Mouse (Mus musculus) liver, adult 2 months (tissue): Measurements from ENCODE around the gene Parva. TPM values are rescaled to one million over a fixed set of nuclear protein-coding genes. Genes with fewer than 3 reads are reported as not detected.
A peak's percentile ranks its signal among the peaks of the same experiment; 100 is the strongest.

ENCODE experiments used
- DNase-seq: peaks from one replicate; pipeline ENCODE4 v3.0.0-alpha.2; 2011; ENCODE audit warnings: low read depth, low spot score; ENCODE audit errors: extremely low read depth
- H3K27ac ChIP-seq: fragments of 200-500 bp; replicated peaks from 2 replicates; pipeline ENCODE4 v1.5.1; 2012; ENCODE audit warnings: low read depth, mild to moderate bottlenecking, control low read depth, inconsistent platforms, low read length; ENCODE audit not compliant: insufficient read depth
- H3K27me3 ChIP-seq: fragments of 200-500 bp; 2 replicates; pipeline ENCODE4 v1.6.1; 2012; ENCODE audit warnings: mild to moderate bottlenecking, moderate library complexity, low read length, inconsistent platforms; ENCODE audit not compliant: control insufficient read depth, insufficient read depth
- H3K36me3 ChIP-seq: fragments of 200-500 bp; 2 replicates; pipeline ENCODE4 v1.6.1; 2012; ENCODE audit warnings: low read length, inconsistent platforms; ENCODE audit not compliant: control insufficient read depth, insufficient read depth
- H3K4me1 ChIP-seq: fragments of 200-500 bp; 2 replicates; pipeline ENCODE4 v1.6.1; 2011; ENCODE audit warnings: low read length; ENCODE audit not compliant: control insufficient read depth, insufficient read depth
- H3K4me3 ChIP-seq: fragments of 200-500 bp; 2 replicates; pipeline ENCODE4 v1.5.1; 2011; ENCODE audit warnings: low read depth, mild to moderate bottlenecking, control low read depth, low read length, moderate library complexity; ENCODE audit not compliant: insufficient read depth
- H3K79me2 ChIP-seq: fragments of 200-500 bp; 2 replicates; pipeline ENCODE4 v1.6.1; 2012; ENCODE audit warnings: inconsistent platforms, mild to moderate bottlenecking, low read length, moderate library complexity; ENCODE audit not compliant: control insufficient read depth, insufficient read depth
- H3K9ac ChIP-seq: fragments of 200-500 bp; 2 replicates; pipeline ENCODE4 v1.6.1; 2012; ENCODE audit warnings: low read depth, mild to moderate bottlenecking, control low read depth, inconsistent platforms, low read length
- CTCF ChIP-seq: fragments of 200-500 bp; IDR thresholded peaks from 2 replicates; pipeline ENCODE4 v1.5.1; 2011; ENCODE audit warnings: low read depth, low read length, control low read depth
- POLR2A ChIP-seq: fragments of 200-500 bp; IDR thresholded peaks from 2 replicates; pipeline ENCODE4 v1.6.1; 2011; ENCODE audit warnings: low read length, control low read depth; ENCODE audit not compliant: insufficient read depth; ENCODE audit errors: extremely low read depth
- WGBS: fragments of 180-500 bp; shearing (Covaris S2); methylation state at CpG from one replicate; pipeline ENCODE4 v1.1.7; 2018; 5-methylcytosine and 5-hydroxymethylcytosine counted together
- polyA plus RNA-seq: library from polyadenylated mRNA; depleted of rRNA; stranded (reverse); fragments of >200 nt; gene quantifications from 2 replicates; pipeline ENCODE4 v1.2.3, GENCODE M21; 2012
- total RNA-seq: library from RNA; depleted of rRNA; stranded (reverse); fragments of >200 nt; gene quantifications from 2 replicates; pipeline ENCODE4 v1.2.3, GENCODE M21; 2014

Gene Parva
- total and polyA plus RNA-seq, 2 experiments: 18.8 to 27.2 TPM

DNA sequence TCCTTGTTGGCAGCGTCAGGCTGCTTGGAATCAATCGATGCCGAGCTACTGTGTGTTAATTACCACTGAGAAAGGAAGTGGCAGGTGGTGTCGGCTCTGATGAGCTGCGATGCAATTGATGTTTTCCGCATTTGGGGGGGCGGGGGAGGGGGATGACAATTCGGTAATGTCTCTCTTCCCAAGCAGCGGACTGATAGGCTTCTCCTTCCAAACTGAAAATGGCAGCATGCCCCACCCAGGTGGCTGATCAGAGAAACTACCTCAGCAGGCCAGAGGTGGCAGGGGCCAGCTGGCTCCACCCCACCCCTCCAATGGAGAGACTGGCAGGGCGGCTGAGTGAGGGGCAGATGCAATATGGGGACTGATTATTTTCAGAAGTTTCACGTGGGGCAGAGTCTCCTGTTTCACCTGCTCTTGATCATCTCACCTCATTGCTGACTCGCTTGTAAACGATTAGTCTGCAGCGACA, 11.2 kb upstream of the Parva start:
- no peak for DNase-seq
- WGBS: 53% methylated on average over 14 of the region's 14 CpGs
- H3K4me3 ChIP-seq: no peak overlapping the region
- H3K27me3 ChIP-seq: no peaks in the 10 kb centered on the region
- no peak overlapping the region for H3K27ac ChIP-seq
- no peaks in the 10 kb centered on the region for H3K79me2 ChIP-seq
- no peaks in the 10 kb centered on the region for H3K36me3 ChIP-seq
- no peak for TF ChIP-seq POLR2A
- TF ChIP-seq CTCF: no peak
- no peak overlapping the region for H3K9ac ChIP-seq
- H3K4me1 ChIP-seq: no peaks in the 10 kb centered on the region

DNA sequence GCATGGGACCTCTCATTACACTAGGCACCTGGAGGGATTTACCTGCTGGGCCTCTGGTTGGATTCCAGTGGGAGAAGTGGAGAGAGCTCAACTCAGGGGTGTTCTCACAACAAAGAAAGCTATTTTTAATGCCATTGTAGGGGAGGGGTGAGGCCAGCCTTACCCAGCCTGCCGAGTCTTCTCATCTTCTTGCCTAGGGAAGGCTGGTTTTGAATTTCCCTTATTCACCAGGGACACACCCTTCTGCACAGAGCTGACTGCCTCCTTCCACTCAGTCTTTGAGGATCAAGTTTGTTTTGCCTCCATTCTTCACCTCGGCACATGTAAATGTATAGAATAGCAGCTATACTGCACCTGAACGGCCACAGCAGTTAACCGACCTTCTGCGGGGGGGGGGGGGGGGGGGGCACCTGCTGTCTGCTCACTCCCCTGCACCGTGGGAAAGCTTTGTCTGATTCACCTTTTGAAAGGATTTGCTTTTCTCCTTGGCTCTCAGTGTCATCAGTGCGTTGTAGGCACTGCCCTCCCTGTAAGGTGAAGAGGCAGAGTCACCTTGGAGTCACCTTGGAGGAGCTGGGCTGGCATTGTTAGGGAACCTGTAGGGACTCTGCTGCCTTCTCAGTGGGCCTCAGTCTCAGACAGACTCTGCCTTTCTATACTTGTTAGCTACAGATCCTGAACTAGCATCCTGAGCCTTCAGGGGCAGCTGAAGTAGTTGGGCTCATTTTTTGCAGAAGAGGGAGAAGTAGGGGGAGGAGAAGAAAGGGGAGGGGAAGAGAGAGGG, 10.4 kb upstream of the Parva start:
- Histone ChIP-seq H3K27ac (no peak overlapping the region), H3K4me1 (peaks cover under 1% of the 10 kb centered on the region; the same call in 1 of the 2 replicates), H3K4me3 (no peak overlapping the region), H3K79me2 (no peaks in the 10 kb centered on the region), H3K36me3 (no peaks in the 10 kb centered on the region), H3K27me3 (no peaks in the 10 kb centered on the region), H3K9ac (no peak overlapping the region)
- TF ChIP-seq CTCF (no peak), POLR2A (no peak)
- DNase-seq: no peak
- 55% methylated on average over 7 of the region's 7 CpGs for WGBS

DNA sequence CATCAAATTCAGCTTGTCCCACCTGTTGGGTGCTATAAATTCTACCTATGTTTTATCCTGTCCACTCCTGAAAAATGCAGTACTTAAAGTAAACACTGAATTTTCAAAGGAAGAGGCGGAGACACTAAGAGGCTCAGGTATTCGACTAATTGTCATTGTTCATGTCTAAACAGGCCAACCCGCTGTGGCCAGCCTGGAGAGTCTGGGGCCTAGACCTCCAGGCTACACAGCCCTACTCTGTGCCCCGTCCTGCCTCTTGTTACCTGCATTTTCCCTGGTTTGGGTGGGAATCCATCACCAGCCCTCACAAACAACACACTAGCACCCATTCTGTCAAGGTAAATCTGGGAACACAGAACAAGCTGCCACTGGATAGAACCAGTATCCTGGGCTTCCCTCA, 9.7 kb upstream of the Parva start:
- WGBS: 87% methylated on average over 4 of the region's 4 CpGs

DNA sequence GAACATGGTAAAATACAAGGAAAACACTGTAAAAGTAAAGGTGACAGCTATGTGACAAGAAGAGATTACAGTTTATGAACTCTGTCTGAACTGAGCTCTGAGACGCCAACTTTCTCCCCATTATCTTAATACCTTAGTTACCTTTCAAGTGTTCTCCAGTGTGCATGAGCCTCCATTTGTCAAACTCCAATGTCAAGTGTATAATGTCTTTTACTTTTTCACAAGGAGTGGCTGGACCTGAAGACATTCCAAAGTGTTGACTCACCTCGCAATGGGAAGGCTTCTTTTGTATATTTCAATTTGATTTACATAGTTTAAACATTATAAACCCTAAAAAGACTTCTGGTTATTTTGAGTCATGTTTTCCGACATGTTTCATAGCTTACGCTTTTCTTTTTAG, 3.9 kb upstream of the Parva start:
- no peak overlapping the region for H3K4me3 ChIP-seq
- no peak for DNase-seq
- peaks cover 11% of the 10 kb centered on the region; the same call in 1 of the 2 replicates for H3K4me1 ChIP-seq
- H3K27me3 ChIP-seq: no peaks in the 10 kb centered on the region
- no peaks in the 10 kb centered on the region for H3K79me2 ChIP-seq
- H3K27ac ChIP-seq: no peak overlapping the region
- H3K9ac ChIP-seq: no peak overlapping the region
- 96% methylated on average over 4 of the region's 4 CpGs for WGBS
- TF ChIP-seq CTCF: no peak
- TF ChIP-seq POLR2A: no peak
- H3K36me3 ChIP-seq: no peaks in the 10 kb centered on the region

More for the DNA sequence above, 9.7 kb upstream of the Parva start:
- no peak for DNase-seq
- Histone ChIP-seq H3K9ac (no peak overlapping the region), H3K4me3 (no peak overlapping the region), H3K36me3 (no peaks in the 10 kb centered on the region), H3K79me2 (no peaks in the 10 kb centered on the region), H3K4me1 (peaks cover 4% of the 10 kb centered on the region; the same call in 1 of the 2 replicates), H3K27ac (no peak overlapping the region), H3K27me3 (no peaks in the 10 kb centered on the region)
- TF ChIP-seq POLR2A (no peak), CTCF (no peak)

DNA sequence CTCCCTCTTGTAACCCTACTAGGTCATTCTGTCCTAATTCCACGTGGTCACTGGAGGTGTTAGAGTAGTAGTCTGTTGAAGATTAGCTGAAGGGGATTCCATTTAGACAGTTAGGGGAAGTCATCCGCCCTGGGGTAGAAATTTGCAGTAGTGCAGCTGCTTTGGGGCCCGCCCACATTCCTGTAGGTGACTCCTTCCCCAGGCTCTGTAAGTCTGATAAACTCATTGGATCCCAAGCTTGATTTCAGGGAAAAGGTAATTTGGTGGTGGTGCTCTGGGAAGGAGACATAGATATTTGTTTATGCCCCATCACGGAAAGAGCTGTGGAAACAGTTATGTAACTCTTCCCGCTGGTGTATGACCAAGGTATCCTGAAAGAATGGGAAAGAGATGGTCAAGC, 494 bp upstream of the Parva start:
- H3K36me3 ChIP-seq: no peaks in the 10 kb centered on the region
- no peak overlapping the region for H3K4me3 ChIP-seq
- no peak overlapping the region for H3K9ac ChIP-seq
- DNase-seq: no peak
- no peak for TF ChIP-seq POLR2A
- TF ChIP-seq CTCF: no peak
- H3K27me3 ChIP-seq: no peaks in the 10 kb centered on the region
- peaks cover 12% of the 10 kb centered on the region; the same call in 1 of the 2 replicates for H3K79me2 ChIP-seq
- H3K4me1 ChIP-seq: peaks cover 13% of the 10 kb centered on the region; the same call in 1 of the 2 replicates
- no peak overlapping the region for H3K27ac ChIP-seq
- WGBS: 52% methylated on average over 5 of the region's 5 CpGs

DNA sequence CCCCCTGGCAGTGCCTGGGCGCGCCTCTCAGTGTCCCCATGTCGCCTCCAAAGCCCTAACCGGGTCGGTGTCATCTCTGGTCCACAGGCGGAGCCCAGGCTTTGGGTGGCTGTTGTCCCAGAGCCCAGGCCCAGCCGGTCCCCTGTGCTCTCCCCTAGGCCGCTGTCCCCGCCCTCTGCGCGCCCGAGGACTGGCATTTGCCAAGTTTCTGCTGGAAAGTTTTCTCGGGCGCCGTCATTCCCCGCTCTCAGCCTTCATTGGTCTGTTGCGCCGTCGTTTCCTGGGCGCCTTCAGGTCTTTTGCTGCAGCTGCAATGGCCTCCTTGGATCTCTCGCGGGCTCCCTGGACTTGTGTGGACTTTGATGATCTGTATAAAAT, 842 bp downstream of the Parva start:
- WGBS: under 1% methylated on average over 22 of the region's 22 CpGs

More for the DNA sequence above, 842 bp downstream of the Parva start:
- no peaks in the 10 kb centered on the region for H3K27me3 ChIP-seq
- H3K4me1 ChIP-seq: peaks cover 9% of the 10 kb centered on the region; the same call in 1 of the 2 replicates
- peak; percentile 82 for DNase-seq
- H3K79me2 ChIP-seq: peaks cover 12% of the 10 kb centered on the region; the same call in 1 of the 2 replicates
- peak overlapping the region; percentile 86 for H3K9ac ChIP-seq
- no peaks in the 10 kb centered on the region for H3K36me3 ChIP-seq
- H3K4me3 ChIP-seq: peak overlapping the region; percentile 76
- H3K27ac ChIP-seq: peak overlapping the region; percentile 93
- TF ChIP-seq POLR2A: peak; percentile 72
- no peak for TF ChIP-seq CTCF
